Mouse (Mus musculus) hindbrain, embryonic 15.5 days (tissue): ENCODE measurements around the gene 4930556J24Rik. TPM values are rescaled to one million over a fixed set of nuclear protein-coding genes. Genes with fewer than 3 reads are reported as not detected.
"Not testable (repeated sequence)": the region's sequence is repeated elsewhere in the genome, so short reads cannot be mapped to it uniquely, and the experiment has no call there.

Experiments used
- ATAC-seq: fragments of 200-750 bp; cut with Nextera tagmentation; 2 replicates; pipeline ENCODE4 v1.8.0; 2017; ENCODE audit warnings: low read depth, moderate number of reproducible peaks, moderate TSS enrichment; ENCODE audit not compliant: low FRiP score
- H3K27ac ChIP-seq: fragments of 300-500 bp; sonication (generic); replicated peaks from 2 replicates; pipeline ENCODE4 v1.5.1; 2015; ENCODE audit warnings: mild to moderate bottlenecking, inconsistent platforms
- H3K27me3 ChIP-seq: fragments of 300-500 bp; sonication (generic); 2 replicates; pipeline ENCODE4 v1.6.1; 2015; ENCODE audit warnings: control low read depth, inconsistent platforms
- H3K36me3 ChIP-seq: fragments of 300-500 bp; sonication (generic); 2 replicates; pipeline ENCODE4 v1.6.1; 2015; ENCODE audit warnings: control low read depth, inconsistent platforms
- H3K4me1 ChIP-seq: fragments of 300-500 bp; sonication (generic); replicated peaks from 2 replicates; pipeline ENCODE4 v1.6.1; 2015; ENCODE audit warnings: control low read depth, inconsistent platforms
- H3K4me2 ChIP-seq: fragments of 300-500 bp; sonication (generic); 2 replicates; pipeline ENCODE4 v1.6.1; 2015; ENCODE audit warnings: moderate library complexity, mild to moderate bottlenecking, inconsistent platforms
- H3K4me3 ChIP-seq: fragments of 300-500 bp; sonication (generic); 2 replicates; pipeline ENCODE4 v1.5.1; 2015; ENCODE audit warnings: mild to moderate bottlenecking, inconsistent platforms
- H3K9ac ChIP-seq: fragments of 300-500 bp; sonication (generic); 2 replicates; pipeline ENCODE4 v1.6.1; 2015; ENCODE audit warnings: inconsistent platforms
- H3K9me3 ChIP-seq: fragments of 300-500 bp; sonication (generic); 2 replicates; pipeline ENCODE4 v1.6.1; 2016; ENCODE audit warnings: control low read depth, inconsistent platforms
- WGBS: fragments of 180-500 bp; shearing (Covaris S2); methylation state at CpG from one replicate; pipeline ENCODE4 v1.1.7; 2015; 5-methylcytosine and 5-hydroxymethylcytosine counted together
- polyA plus RNA-seq: library from polyadenylated mRNA; unstranded; fragments of >200 nt; fragmentation: Nextera tagmentation; extraction: Ambion mirVana; gene quantifications from 2 replicates; pipeline ENCODE4 v1.2.1, GENCODE M21; 2015

The 4930556J24Rik gene
- 0.13 TPM in 1 of 2 replicates, not detected in the other for polyA plus RNA-seq

GRCm38 (mm10) chr11:3976678-3977077 is at the start of gene 4930556J24Rik:
4930556J24Rik (minus strand) TSS chr11:3976778.
- ATAC-seq: no peak
- no peaks in the 10 kb centered on the region for H3K4me1 ChIP-seq
- no peak within 1 kb of the TSS for H3K27ac ChIP-seq
- H3K27me3 ChIP-seq: no peaks in the 10 kb centered on the region
- H3K4me2 ChIP-seq: no peak within 1 kb of the TSS
- H3K4me3 ChIP-seq: no peak within 1 kb of the TSS
- no peaks in the 10 kb centered on the region for H3K9me3 ChIP-seq
- WGBS: 94% methylated on average over 6 of the region's 6 CpGs
- peaks cover 85% of the 10 kb centered on the region for H3K36me3 ChIP-seq
- H3K9ac ChIP-seq: no peak within 1 kb of the TSS

GRCm38 (mm10) chr11:4023321-4023720 is 46.7 kb upstream of the 4930556J24Rik start:
- H3K9ac ChIP-seq: no peak overlapping the region
- H3K4me3 ChIP-seq: no peak overlapping the region
- H3K9me3 ChIP-seq: no peaks in the 10 kb centered on the region
- 74% methylated on average over 2 of the region's 2 CpGs for WGBS
- ATAC-seq: no peak
- H3K27ac ChIP-seq: no peak overlapping the region
- no peaks in the 10 kb centered on the region for H3K4me1 ChIP-seq
- no peaks in the 10 kb centered on the region for H3K27me3 ChIP-seq
- H3K4me2 ChIP-seq: no peak overlapping the region
- no peaks in the 10 kb centered on the region for H3K36me3 ChIP-seq

GRCm38 (mm10) chr11:4022111-4022510 is 45.5 kb upstream of the 4930556J24Rik start:
- H3K4me1 ChIP-seq, H3K9ac ChIP-seq, H3K4me2 ChIP-seq, H3K4me3 ChIP-seq, H3K9me3 ChIP-seq, H3K36me3 ChIP-seq, ATAC-seq, H3K27me3 ChIP-seq, H3K27ac ChIP-seq: not testable (repeated sequence)
- WGBS: 93% methylated on average over 13 of the region's 13 CpGs

GRCm38 (mm10) chr11:4015796-4016195 is 39.2 kb upstream of the 4930556J24Rik start:
- not testable (repeated sequence) for H3K36me3 ChIP-seq, H3K4me2 ChIP-seq, ATAC-seq, H3K4me1 ChIP-seq, H3K9me3 ChIP-seq, H3K4me3 ChIP-seq, H3K9ac ChIP-seq, H3K27me3 ChIP-seq, H3K27ac ChIP-seq
- WGBS: 92% methylated on average over 14 of the region's 14 CpGs

GRCm38 (mm10) chr11:4012616-4013015 is 36.0 kb upstream of the 4930556J24Rik start:
- Histone ChIP-seq H3K9me3 (no peaks in the 10 kb centered on the region), H3K4me1 (no peaks in the 10 kb centered on the region), H3K27me3 (no peaks in the 10 kb centered on the region), H3K36me3 (no peaks in the 10 kb centered on the region), H3K4me2 (no peak overlapping the region), H3K4me3 (no peak overlapping the region), H3K27ac (no peak overlapping the region), H3K9ac (no peak overlapping the region)
- ATAC-seq: no peak
- 79% methylated on average over 1 of the region's 1 CpGs for WGBS

- WGBS: 85% methylated on average over 3 of the region's 3 CpGs
- no peaks in the 10 kb centered on the region for H3K36me3 ChIP-seq
- H3K4me3 ChIP-seq: no peak overlapping the region
- no peak overlapping the region for H3K4me2 ChIP-seq
- H3K9me3 ChIP-seq: no peaks in the 10 kb centered on the region
- H3K27me3 ChIP-seq: no peaks in the 10 kb centered on the region
- no peak for ATAC-seq
- H3K9ac ChIP-seq: no peak overlapping the region
- H3K4me1 ChIP-seq: no peaks in the 10 kb centered on the region
- H3K27ac ChIP-seq: no peak overlapping the region
Observed at GRCm38 (mm10) chr11:4006462-4006861, 29.9 kb upstream of the 4930556J24Rik start.

- Histone ChIP-seq H3K4me2 (no peak overlapping the region), H3K9ac (no peak overlapping the region), H3K36me3 (no peaks in the 10 kb centered on the region), H3K27me3 (peaks cover 7% of the 10 kb centered on the region), H3K9me3 (no peaks in the 10 kb centered on the region), H3K27ac (no peak overlapping the region), H3K4me3 (no peak overlapping the region), H3K4me1 (no peaks in the 10 kb centered on the region)
- WGBS: 72% methylated on average over 5 of the region's 5 CpGs
- ATAC-seq: no peak
Observed at GRCm38 (mm10) chr11:4005220-4005805, 28.7 kb upstream of the 4930556J24Rik start.

GRCm38 (mm10) chr11:4001603-4002002 is 25.0 kb upstream of the 4930556J24Rik start:
- Histone ChIP-seq H3K27ac (no peak overlapping the region), H3K36me3 (no peaks in the 10 kb centered on the region), H3K4me3 (no peak overlapping the region), H3K27me3 (peaks cover 43% of the 10 kb centered on the region), H3K9ac (no peak overlapping the region), H3K4me1 (peaks cover 11% of the 10 kb centered on the region; the same call in 1 of the 2 replicates), H3K4me2 (no peak overlapping the region), H3K9me3 (no peaks in the 10 kb centered on the region)
- ATAC-seq: 0 out of 2 replicates have a peak, but pooled peaks have one; percentile 61
- 8% methylated on average over 5 of the region's 5 CpGs for WGBS

GRCm38 (mm10) chr11:3999547-3999946 is 23.0 kb upstream of the 4930556J24Rik start:
- no peak overlapping the region for H3K4me2 ChIP-seq
- 77% methylated on average over 5 of the region's 5 CpGs for WGBS
- no peak for ATAC-seq
- no peaks in the 10 kb centered on the region for H3K9me3 ChIP-seq
- H3K4me3 ChIP-seq: no peak overlapping the region
- H3K9ac ChIP-seq: no peak overlapping the region
- H3K27me3 ChIP-seq: peaks cover 46% of the 10 kb centered on the region
- no peaks in the 10 kb centered on the region for H3K36me3 ChIP-seq
- no peak overlapping the region for H3K27ac ChIP-seq
- peaks cover 11% of the 10 kb centered on the region; the same call in 1 of the 2 replicates for H3K4me1 ChIP-seq

GRCm38 (mm10) chr11:3997978-3998720 is 21.6 kb upstream of the 4930556J24Rik start:
- 0 out of 2 replicates have a peak, but pooled peaks have one; percentile 19 for ATAC-seq
- H3K4me2 ChIP-seq: peak overlapping the region; percentile 47
- H3K4me3 ChIP-seq: peak overlapping the region; percentile 29
- no peak overlapping the region for H3K9ac ChIP-seq
- H3K4me1 ChIP-seq: peaks cover 11% of the 10 kb centered on the region; the same call in 1 of the 2 replicates
- no peaks in the 10 kb centered on the region for H3K9me3 ChIP-seq
- no peaks in the 10 kb centered on the region for H3K36me3 ChIP-seq
- WGBS: 8% methylated on average over 66 of the region's 66 CpGs
- peaks cover 46% of the 10 kb centered on the region for H3K27me3 ChIP-seq
- H3K27ac ChIP-seq: no peak overlapping the region

GRCm38 (mm10) chr11:3996840-3997239 is 20.3 kb upstream of the 4930556J24Rik start:
- H3K27ac ChIP-seq: no peak overlapping the region
- no peak overlapping the region for H3K9ac ChIP-seq
- H3K4me2 ChIP-seq: no peak overlapping the region
- H3K36me3 ChIP-seq: no peaks in the 10 kb centered on the region
- no peak overlapping the region for H3K4me3 ChIP-seq
- ATAC-seq: no peak
- H3K9me3 ChIP-seq: no peaks in the 10 kb centered on the region
- H3K4me1 ChIP-seq: peaks cover 11% of the 10 kb centered on the region; the same call in 1 of the 2 replicates
- peaks cover 46% of the 10 kb centered on the region for H3K27me3 ChIP-seq
- 93% methylated on average over 3 of the region's 3 CpGs for WGBS

- H3K9ac ChIP-seq: no peak overlapping the region
- no peak for ATAC-seq
- WGBS: 82% methylated on average over 5 of the region's 5 CpGs
- no peaks in the 10 kb centered on the region for H3K36me3 ChIP-seq
- peaks cover 41% of the 10 kb centered on the region for H3K27me3 ChIP-seq
- H3K4me2 ChIP-seq: no peak overlapping the region
- H3K9me3 ChIP-seq: no peaks in the 10 kb centered on the region
- peaks cover 11% of the 10 kb centered on the region; the same call in 1 of the 2 replicates for H3K4me1 ChIP-seq
- no peak overlapping the region for H3K27ac ChIP-seq
- H3K4me3 ChIP-seq: no peak overlapping the region
Observed at GRCm38 (mm10) chr11:3995511-3995910, 18.9 kb upstream of the 4930556J24Rik start.
